Mouse (Mus musculus) ES-CJ7 (cell line): ENCODE measurements at regions not wholly inside any gene's neighbourhood (a gene's known extent, or its start where the extent isn't known, plus 50 kb on each side); places are given as distances from the start of the nearest gene placed in this dataset.
A peak's percentile ranks its signal among the peaks of the same experiment; 100 is the strongest.

ENCODE experiments used
- DNase-seq: peaks from one replicate; pipeline ENCODE4 v3.0.0; 2011; ENCODE audit warnings: low read depth, low spot score

DNA sequence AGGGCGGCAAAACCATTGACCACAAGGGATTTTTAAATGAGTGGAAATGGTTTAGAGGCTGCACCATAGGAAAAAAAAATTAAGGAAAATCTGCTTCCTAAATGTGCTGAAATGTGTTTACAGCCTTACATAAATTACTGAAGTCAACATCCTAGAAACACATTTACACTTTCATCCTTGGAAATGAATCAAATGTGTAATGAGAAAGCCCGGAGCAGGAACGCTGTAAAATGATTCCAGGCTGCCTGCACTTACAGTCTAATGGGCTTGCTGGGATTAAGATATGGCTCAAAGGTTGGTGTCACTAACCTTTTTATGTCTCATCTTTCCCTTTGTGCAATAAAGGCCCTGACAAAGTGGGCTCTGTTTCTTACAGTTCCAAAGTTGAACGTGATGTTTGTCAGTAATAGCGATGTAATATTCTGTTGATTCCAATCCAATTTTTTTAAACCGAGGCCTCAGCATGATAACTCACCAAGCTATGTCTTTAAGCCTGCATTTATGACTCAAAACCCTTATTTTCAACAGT is 172.1 kb upstream of the B3gat2 start:
- no peak for DNase-seq

DNA sequence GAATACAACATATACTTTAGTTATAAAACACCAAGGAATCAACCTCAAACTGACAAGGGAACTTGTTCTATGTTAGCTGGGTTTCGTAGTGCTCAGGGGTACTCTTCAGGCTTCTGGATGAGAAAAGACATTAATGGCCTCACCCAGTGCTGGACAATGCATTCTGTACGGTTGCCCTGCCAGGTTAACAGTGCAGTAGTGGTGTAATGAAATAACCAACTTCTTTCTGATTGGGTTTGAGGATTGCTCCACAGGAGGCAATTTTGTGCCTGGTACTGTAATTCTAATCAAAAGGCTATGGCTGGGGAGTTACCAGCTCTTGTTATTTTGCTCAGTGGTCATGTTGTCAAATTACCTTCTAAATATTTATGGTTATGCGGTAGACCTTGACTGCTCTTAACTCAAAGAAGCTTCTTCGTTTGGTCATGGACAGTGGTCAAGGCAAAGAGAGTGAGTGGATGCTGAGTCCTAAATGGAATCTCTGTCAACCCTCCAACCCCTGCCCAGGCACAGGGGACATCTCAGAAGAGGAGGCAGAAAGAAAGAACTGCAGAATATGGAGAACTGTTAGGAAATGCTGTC is 158.8 kb upstream of the B3gat2 start:
- DNase-seq, result no peak

DNA sequence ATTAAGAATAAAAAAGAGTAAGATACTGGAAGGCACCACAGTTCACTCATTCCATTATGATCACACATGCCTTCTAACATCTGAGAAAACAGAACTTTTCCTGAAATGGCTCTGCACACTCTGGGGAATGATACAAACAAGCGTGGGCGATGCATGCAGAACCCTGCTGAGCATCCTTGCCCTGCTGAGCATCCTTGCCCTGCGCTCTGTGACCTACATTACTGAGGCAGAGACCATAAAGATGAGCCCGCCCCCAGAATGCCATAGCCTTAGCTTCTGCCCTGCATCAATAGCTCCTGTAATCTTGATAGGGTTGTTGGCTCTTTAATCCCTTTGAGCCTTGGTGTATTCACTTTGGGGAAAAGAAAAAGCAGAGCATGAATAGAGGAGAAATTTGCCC is 132.2 kb upstream of the B3gat2 start:
- no peak for DNase-seq

GRCm38 (mm10) chr1:23645093-23645492 is 116.5 kb upstream of the B3gat2 start:
- DNase-seq, result no peak

GRCm38 (mm10) chr1:23648875-23649506 is 112.6 kb upstream of the B3gat2 start:
- no peak for DNase-seq

DNA sequence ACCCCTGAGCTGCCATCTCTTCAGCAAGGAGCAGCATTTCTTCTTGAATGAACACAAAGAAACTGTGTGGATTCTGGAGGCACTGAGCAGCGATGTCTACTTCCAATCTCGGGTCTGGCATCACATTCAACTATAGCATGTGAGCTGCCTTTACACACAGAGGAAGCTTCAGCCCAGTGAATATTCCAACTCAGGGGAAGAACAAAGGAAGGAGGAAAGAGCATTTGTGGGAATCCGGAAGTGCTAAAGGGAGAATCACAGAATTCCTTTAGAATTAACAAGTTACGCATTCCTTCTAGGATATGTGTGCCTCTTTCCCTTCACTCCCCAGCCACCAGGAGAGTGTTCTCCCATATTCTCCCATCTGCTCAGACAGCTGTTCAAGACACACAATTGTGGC is 111.7 kb upstream of the B3gat2 start:
- DNase-seq, result no peak

- DNase-seq, result no peak
These were observed 107.9 kb upstream of the B3gat2 start for GRCm38 (mm10) chr1:23653628-23654027.

- DNase-seq, result no peak
These were observed 105.8 kb upstream of the B3gat2 start for GRCm38 (mm10) chr1:23655768-23656167.

DNA sequence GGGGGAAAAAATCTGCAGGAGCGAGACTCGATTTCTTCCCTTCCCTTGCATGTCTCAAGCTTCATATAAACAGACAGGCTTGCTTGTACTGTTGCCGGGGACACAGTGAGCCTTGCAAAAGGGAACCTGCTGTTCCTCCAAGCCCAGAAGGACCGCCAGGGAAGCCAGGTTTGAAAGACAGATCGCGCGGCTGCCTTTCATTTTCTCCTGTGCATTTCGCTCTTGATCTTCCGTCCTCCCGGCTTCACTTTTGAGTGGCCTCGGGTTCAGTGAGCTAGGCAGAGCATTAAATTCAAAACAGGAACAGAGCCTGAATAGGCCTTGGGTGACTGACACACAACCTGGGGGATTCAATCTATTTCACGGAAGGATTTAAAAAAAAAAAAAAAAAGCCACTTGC is 105.3 kb upstream of the B3gat2 start:
- DNase-seq, result no peak

DNA sequence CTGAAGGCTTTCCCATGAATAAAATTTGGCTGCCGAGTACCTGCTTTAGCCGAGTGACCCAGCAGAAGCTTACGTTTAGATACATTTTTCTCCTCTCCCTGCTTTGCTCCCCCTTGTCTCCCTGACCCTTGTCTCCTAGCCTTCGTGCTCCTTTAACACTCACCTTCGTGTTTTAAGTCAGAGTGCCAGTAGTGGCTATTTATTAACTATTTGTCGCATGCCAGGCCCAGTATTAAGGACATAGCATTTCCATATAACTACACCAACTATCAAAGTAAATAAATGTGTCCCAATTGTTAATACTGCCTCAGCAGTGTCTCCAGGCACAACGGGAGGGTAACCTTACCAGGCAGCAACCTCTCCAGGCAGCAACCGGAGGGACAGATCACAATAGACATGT is 104.8 kb upstream of the B3gat2 start:
- no peak for DNase-seq

DNA sequence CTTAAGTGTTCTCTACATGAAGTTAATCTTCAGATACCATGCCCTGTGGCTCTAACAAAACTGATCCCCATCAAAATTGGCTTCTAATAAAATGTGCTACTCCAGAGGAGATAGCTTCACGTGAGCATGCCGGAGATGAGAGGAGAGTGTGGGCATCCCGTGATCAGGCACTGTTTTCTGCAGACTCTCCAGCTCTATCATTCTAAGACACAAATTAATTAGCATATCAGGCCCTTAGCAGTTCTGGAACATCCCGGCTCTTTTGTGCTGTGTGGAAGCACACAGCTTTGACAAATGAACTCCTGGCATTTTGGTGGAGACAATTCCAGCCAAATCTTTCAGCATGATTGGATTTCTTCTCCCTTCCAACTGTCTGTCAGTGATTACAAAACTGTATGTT is 91.0 kb upstream of the B3gat2 start:
- DNase-seq, result no peak

DNA sequence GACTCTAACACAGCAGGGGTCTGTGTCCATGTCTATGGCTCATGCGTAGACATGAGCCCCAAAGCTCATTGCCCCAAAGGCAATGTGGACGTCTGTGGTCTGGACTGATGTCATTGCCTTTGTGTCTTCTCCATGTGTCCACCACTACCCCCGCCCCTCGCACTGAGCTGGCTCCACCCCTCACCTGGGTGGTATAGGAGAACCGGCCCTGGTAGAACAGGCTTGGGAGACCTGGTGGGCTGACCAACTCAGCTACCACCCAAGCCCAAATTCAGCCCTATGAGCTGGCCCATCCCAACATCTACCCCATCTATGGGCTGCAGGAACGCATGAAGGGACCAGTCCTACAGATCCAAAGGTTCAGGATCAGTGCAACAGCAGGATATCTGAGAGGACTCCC is 87.2 kb upstream of the B3gat2 start:
- DNase-seq, result no peak

DNA sequence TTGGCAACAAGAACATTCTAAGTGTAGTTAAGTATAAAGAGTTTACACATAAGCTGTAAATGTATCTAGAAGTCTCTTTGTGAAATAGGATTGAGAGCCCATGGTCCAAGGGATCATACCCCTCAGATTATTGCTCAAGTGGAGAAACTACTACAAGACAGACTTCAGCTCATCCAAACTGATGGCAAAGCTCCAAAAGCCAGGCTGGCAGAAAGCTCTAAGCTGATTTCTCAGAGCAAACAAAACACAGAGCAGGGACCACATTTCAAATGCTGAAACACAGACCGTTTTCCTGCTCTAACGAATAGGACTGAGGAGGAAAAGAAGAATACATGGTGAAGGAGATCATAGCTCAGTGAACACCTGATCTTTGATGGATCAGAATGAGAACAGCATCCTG is 85.3 kb upstream of the B3gat2 start:
- DNase-seq, result no peak

GRCm38 (mm10) chr1:23689398-23689797 is 72.2 kb upstream of the B3gat2 start:
- DNase-seq, result no peak

DNA sequence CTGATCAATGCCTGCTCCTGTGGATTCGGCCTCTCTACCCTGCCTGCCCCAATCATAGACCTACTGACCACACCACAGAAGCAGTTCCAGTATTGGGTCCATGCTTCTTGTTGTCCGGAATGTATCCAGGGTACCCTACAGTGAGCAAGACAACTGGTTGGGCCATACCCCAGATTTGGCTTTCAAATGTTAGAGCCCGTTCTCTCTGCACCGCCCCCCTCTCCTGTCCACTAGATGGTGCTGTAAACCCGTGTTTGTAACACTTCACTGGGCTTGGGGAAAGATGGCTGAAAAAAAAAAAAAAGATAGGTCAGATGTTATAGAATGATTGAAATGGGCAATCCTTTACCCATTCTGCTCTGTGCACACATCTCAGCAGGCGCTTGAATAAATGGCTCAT is 56.1 kb upstream of the B3gat2 start:
- peak; percentile 75 for DNase-seq

GRCm38 (mm10) chr1:23706450-23706849 is 55.1 kb upstream of the B3gat2 start:
- DNase-seq, result no peak
